Mouse (Mus musculus) small intestine, adult 2 months (tissue): ENCODE measurements around the gene Laptm4a.

Source experiments
- CTCF ChIP-seq: fragments of 200-500 bp; IDR thresholded peaks from 2 replicates; pipeline ENCODE4 v1.5.1; 2012; ENCODE audit warnings: low read depth, mild to moderate bottlenecking, control low read depth, inconsistent platforms, low read length, moderate library complexity, mixed read lengths; ENCODE audit not compliant: insufficient replicate concordance, insufficient read length; ENCODE audit errors: extremely low read depth
- POLR2A ChIP-seq: fragments of 200-500 bp; IDR thresholded peaks from 2 replicates; pipeline ENCODE4 v1.6.1; 2012; ENCODE audit warnings: low read depth, mild to moderate bottlenecking, control low read depth, inconsistent platforms, low read length, moderate library complexity

- TF ChIP-seq CTCF (no peak), POLR2A (no peak)
These were observed 13.9 kb downstream of the Laptm4a start for GRCm38 (mm10) chr12:8935349-8935748.
